Mouse (Mus musculus) 3T3-L1 (cell line): ENCODE measurements around the gene Dcpp3.
A peak's percentile ranks its signal among the peaks of the same experiment; 100 is the strongest.
"Not testable (repeated sequence)": the region's sequence is repeated elsewhere in the genome, so short reads cannot be mapped to it uniquely, and the experiment has no call there.

Experiments
- DNase-seq: peaks from one replicate; pipeline ENCODE4 v3.0.0-alpha.2; 2015; ENCODE audit warnings: low read depth, low spot score

Dcpp3 gene

GRCm38 (mm10) chr17:23917158-23917557, at the start of gene Dcpp3:
Gene Dcpp3, plus strand, starts transcription at chr17:23917458.
- not testable (repeated sequence) for DNase-seq

GRCm38 (mm10) chr17:23867756-23868155, 49.5 kb upstream of the Dcpp3 start, which contains the start of gene Prss21:
Gene Prss21, plus strand, starts transcription at chr17:23868056.
- no peak for DNase-seq

- DNase-seq, result no peak
These were observed 48.7 kb upstream of the Dcpp3 start for GRCm38 (mm10) chr17:23868513-23868912.

GRCm38 (mm10) chr17:23873884-23874856, 43.1 kb upstream of the Dcpp3 start:
- peak; percentile 86 for DNase-seq

GRCm38 (mm10) chr17:23876741-23877140, 40.5 kb upstream of the Dcpp3 start:
- no peak for DNase-seq

GRCm38 (mm10) chr17:23877166-23877565, 40.1 kb upstream of the Dcpp3 start:
- no peak for DNase-seq

- DNase-seq, result not testable (repeated sequence)
These were observed 36.7 kb upstream of the Dcpp3 start, which contains the start of the genes Dcpp1 and Dcpp2 for GRCm38 (mm10) chr17:23880576-23880975. Gene Dcpp1, plus strand, starts transcription at chr17:23880876. Gene Dcpp2, plus strand, starts transcription at chr17:23880880.

GRCm38 (mm10) chr17:23924531-23925007, 7.3 kb downstream of the Dcpp3 start:
- peak; percentile 95 for DNase-seq

- DNase-seq, result peak; percentile 84
These were observed 7.8 kb downstream of the Dcpp3 start for GRCm38 (mm10) chr17:23925090-23925493.

GRCm38 (mm10) chr17:23931157-23931556, 13.9 kb downstream of the Dcpp3 start:
- peak; percentile 1 for DNase-seq

- DNase-seq, result no peak
These were observed 24.1 kb downstream of the Dcpp3 start, which contains the start of gene Sbp for GRCm38 (mm10) chr17:23941372-23941771. Gene Sbp, plus strand, starts transcription at chr17:23941672.

- DNase-seq, result not testable (repeated sequence)
These were observed 30.2 kb downstream of the Dcpp3 start for GRCm38 (mm10) chr17:23947486-23947885.

GRCm38 (mm10) chr17:23949068-23949467, 31.8 kb downstream of the Dcpp3 start:
- no peak for DNase-seq

- DNase-seq, result not testable (repeated sequence)
These were observed 33.6 kb downstream of the Dcpp3 start for GRCm38 (mm10) chr17:23950828-23951227.

- DNase-seq, result no peak
These were observed 37.9 kb downstream of the Dcpp3 start, which contains the start of gene Sbpl for GRCm38 (mm10) chr17:23955174-23955573. Gene Sbpl, minus strand, starts transcription at chr17:23955274.

- peak; percentile 94 for DNase-seq
These were observed 43.0 kb downstream of the Dcpp3 start for GRCm38 (mm10) chr17:23960084-23960738.

GRCm38 (mm10) chr17:23961573-23962122, 44.4 kb downstream of the Dcpp3 start:
- no peak for DNase-seq

GRCm38 (mm10) chr17:23965805-23966425, 48.7 kb downstream of the Dcpp3 start:
- DNase-seq, result no peak

GRCm38 (mm10) chr17:23966658-23967401, 49.6 kb downstream of the Dcpp3 start:
- DNase-seq, result no peak

- DNase-seq, result peak; percentile 73
These were observed 51.5 kb downstream of the Dcpp3 start for GRCm38 (mm10) chr17:23968780-23969179.
